Mouse (Mus musculus): ENCODE measurements around the gene Dchs2. TPM values are rescaled to one million over a fixed set of nuclear protein-coding genes. Genes with fewer than 3 reads are reported as not detected.

Dchs2 gene
- polyA plus RNA-seq, 1 experiment from 2014 or later = 0.28 TPM

- Histone ChIP-seq H3K27me3 (ENCODE audit: control insufficient read depth, insufficient read depth, low read length) (no peaks in the 10 kb centered on the region), H3K4me1 (ENCODE audit: control insufficient read depth, insufficient read depth, low read length) (no peaks in the 10 kb centered on the region), H3K36me3 (ENCODE audit: control insufficient read depth, insufficient read depth, low read length) (no peaks in the 10 kb centered on the region), H3K9ac (ENCODE audit: low read depth, low read length) (no peak overlapping the region), H3K27ac (ENCODE audit: low read depth, low read length) (no peak overlapping the region), H3K9me3 (ENCODE audit: control insufficient read depth, low read length) (no peaks in the 10 kb centered on the region), H3K4me2 (replicated peaks; ENCODE audit: low read depth, low read length) (no peak overlapping the region), H3K4me3 (ENCODE audit: low read length) (no peak overlapping the region)
- ATAC-seq (ENCODE audit: low FRiP score, low TSS enrichment) = no peak
- 80% methylated on average over 2 of the region's 2 CpGs for WGBS
Observed at GRCm38 (mm10) chr3:83138820-83139219, 11.1 kb downstream of the Dchs2 start.

GRCm38 (mm10) chr3:83145610-83146009 is 17.9 kb downstream of the Dchs2 start:
- Histone ChIP-seq H3K36me3 (ENCODE audit: control insufficient read depth, insufficient read depth, low read length) (no peaks in the 10 kb centered on the region), H3K4me2 (replicated peaks; ENCODE audit: low read depth, low read length) (no peak overlapping the region), H3K27ac (ENCODE audit: low read depth, low read length) (no peak overlapping the region), H3K4me1 (ENCODE audit: control insufficient read depth, insufficient read depth, low read length) (no peaks in the 10 kb centered on the region), H3K27me3 (ENCODE audit: control insufficient read depth, insufficient read depth, low read length) (no peaks in the 10 kb centered on the region), H3K9ac (ENCODE audit: low read depth, low read length) (no peak overlapping the region), H3K4me3 (ENCODE audit: low read length) (no peak overlapping the region), H3K9me3 (ENCODE audit: control insufficient read depth, low read length) (no peaks in the 10 kb centered on the region)
- WGBS = 48% methylated on average over 3 of the region's 3 CpGs
- ATAC-seq (ENCODE audit: low FRiP score, low TSS enrichment) = no peak

GRCm38 (mm10) chr3:83147273-83148054 is 19.7 kb downstream of the Dchs2 start:
- no peak overlapping the region for H3K4me2 ChIP-seq (replicated peaks; ENCODE audit: low read depth, low read length)
- H3K4me3 ChIP-seq (ENCODE audit: low read length) = no peak overlapping the region
- WGBS = 78% methylated on average over 6 of the region's 6 CpGs
- H3K27me3 ChIP-seq (ENCODE audit: control insufficient read depth, insufficient read depth, low read length) = no peaks in the 10 kb centered on the region
- no peaks in the 10 kb centered on the region for H3K4me1 ChIP-seq (ENCODE audit: control insufficient read depth, insufficient read depth, low read length)
- H3K9ac ChIP-seq (ENCODE audit: low read depth, low read length) = no peak overlapping the region
- H3K36me3 ChIP-seq (ENCODE audit: control insufficient read depth, insufficient read depth, low read length) = no peaks in the 10 kb centered on the region
- no peak overlapping the region for H3K27ac ChIP-seq (ENCODE audit: low read depth, low read length)
- no peaks in the 10 kb centered on the region for H3K9me3 ChIP-seq (ENCODE audit: control insufficient read depth, low read length)
- ATAC-seq (ENCODE audit: low FRiP score, low TSS enrichment) = no peak

GRCm38 (mm10) chr3:83148055-83148447 is 20.3 kb downstream of the Dchs2 start:
- H3K9ac ChIP-seq (ENCODE audit: low read depth, low read length) = no peak overlapping the region
- no peaks in the 10 kb centered on the region for H3K36me3 ChIP-seq (ENCODE audit: control insufficient read depth, insufficient read depth, low read length)
- H3K27me3 ChIP-seq (ENCODE audit: control insufficient read depth, insufficient read depth, low read length) = no peaks in the 10 kb centered on the region
- H3K27ac ChIP-seq (ENCODE audit: low read depth, low read length) = no peak overlapping the region
- H3K4me1 ChIP-seq (ENCODE audit: control insufficient read depth, insufficient read depth, low read length) = no peaks in the 10 kb centered on the region
- WGBS = 45% methylated on average over 4 of the region's 4 CpGs
- H3K9me3 ChIP-seq (ENCODE audit: control insufficient read depth, low read length) = no peaks in the 10 kb centered on the region
- ATAC-seq (ENCODE audit: low FRiP score, low TSS enrichment) = no peak
- no peak overlapping the region for H3K4me2 ChIP-seq (replicated peaks; ENCODE audit: low read depth, low read length)
- H3K4me3 ChIP-seq (ENCODE audit: low read length) = no peak overlapping the region

- H3K27ac ChIP-seq (ENCODE audit: low read depth, low read length) = no peak overlapping the region
- no peak overlapping the region for H3K9ac ChIP-seq (ENCODE audit: low read depth, low read length)
- H3K27me3 ChIP-seq (ENCODE audit: control insufficient read depth, insufficient read depth, low read length) = no peaks in the 10 kb centered on the region
- H3K9me3 ChIP-seq (ENCODE audit: control insufficient read depth, low read length) = no peaks in the 10 kb centered on the region
- H3K4me1 ChIP-seq (ENCODE audit: control insufficient read depth, insufficient read depth, low read length) = no peaks in the 10 kb centered on the region
- no peaks in the 10 kb centered on the region for H3K36me3 ChIP-seq (ENCODE audit: control insufficient read depth, insufficient read depth, low read length)
- H3K4me2 ChIP-seq (replicated peaks; ENCODE audit: low read depth, low read length) = no peak overlapping the region
- no peak for ATAC-seq (ENCODE audit: low FRiP score, low TSS enrichment)
- 64% methylated on average over 3 of the region's 3 CpGs for WGBS
- H3K4me3 ChIP-seq (ENCODE audit: low read length) = no peak overlapping the region
Observed at GRCm38 (mm10) chr3:83148508-83148907, 20.8 kb downstream of the Dchs2 start.

GRCm38 (mm10) chr3:83155600-83155999 is 27.9 kb downstream of the Dchs2 start:
- no peaks in the 10 kb centered on the region for H3K4me1 ChIP-seq (ENCODE audit: control insufficient read depth, insufficient read depth, low read length)
- no peaks in the 10 kb centered on the region for H3K9me3 ChIP-seq (ENCODE audit: control insufficient read depth, low read length)
- no peak overlapping the region for H3K4me2 ChIP-seq (replicated peaks; ENCODE audit: low read depth, low read length)
- 45% methylated on average over 4 of the region's 4 CpGs for WGBS
- ATAC-seq (ENCODE audit: low FRiP score, low TSS enrichment) = no peak
- no peak overlapping the region for H3K4me3 ChIP-seq (ENCODE audit: low read length)
- no peak overlapping the region for H3K27ac ChIP-seq (ENCODE audit: low read depth, low read length)
- no peaks in the 10 kb centered on the region for H3K27me3 ChIP-seq (ENCODE audit: control insufficient read depth, insufficient read depth, low read length)
- H3K36me3 ChIP-seq (ENCODE audit: control insufficient read depth, insufficient read depth, low read length) = no peaks in the 10 kb centered on the region
- H3K9ac ChIP-seq (ENCODE audit: low read depth, low read length) = no peak overlapping the region

GRCm38 (mm10) chr3:83156165-83156564 is 28.4 kb downstream of the Dchs2 start:
- Histone ChIP-seq H3K9ac (ENCODE audit: low read depth, low read length) (no peak overlapping the region), H3K27me3 (ENCODE audit: control insufficient read depth, insufficient read depth, low read length) (no peaks in the 10 kb centered on the region), H3K27ac (ENCODE audit: low read depth, low read length) (no peak overlapping the region), H3K4me2 (replicated peaks; ENCODE audit: low read depth, low read length) (no peak overlapping the region), H3K9me3 (ENCODE audit: control insufficient read depth, low read length) (no peaks in the 10 kb centered on the region), H3K4me3 (ENCODE audit: low read length) (no peak overlapping the region), H3K36me3 (ENCODE audit: control insufficient read depth, insufficient read depth, low read length) (no peaks in the 10 kb centered on the region), H3K4me1 (ENCODE audit: control insufficient read depth, insufficient read depth, low read length) (no peaks in the 10 kb centered on the region)
- WGBS = 71% methylated on average over 4 of the region's 4 CpGs
- ATAC-seq (ENCODE audit: low FRiP score, low TSS enrichment) = no peak

- Histone ChIP-seq H3K9ac (ENCODE audit: low read depth, low read length) (no peak overlapping the region), H3K9me3 (ENCODE audit: control insufficient read depth, low read length) (no peaks in the 10 kb centered on the region), H3K27ac (ENCODE audit: low read depth, low read length) (no peak overlapping the region), H3K4me1 (ENCODE audit: control insufficient read depth, insufficient read depth, low read length) (no peaks in the 10 kb centered on the region), H3K36me3 (ENCODE audit: control insufficient read depth, insufficient read depth, low read length) (no peaks in the 10 kb centered on the region), H3K4me2 (replicated peaks; ENCODE audit: low read depth, low read length) (no peak overlapping the region), H3K27me3 (ENCODE audit: control insufficient read depth, insufficient read depth, low read length) (no peaks in the 10 kb centered on the region), H3K4me3 (ENCODE audit: low read length) (no peak overlapping the region)
- 78% methylated on average over 6 of the region's 6 CpGs for WGBS
- no peak for ATAC-seq (ENCODE audit: low FRiP score, low TSS enrichment)
Observed at GRCm38 (mm10) chr3:83161542-83162231, 33.9 kb downstream of the Dchs2 start.

- WGBS = 37% methylated on average over 3 of the region's 3 CpGs
Observed at GRCm38 (mm10) chr3:83163676-83164075, 35.9 kb downstream of the Dchs2 start.

More at GRCm38 (mm10) chr3:83163676-83164075, 35.9 kb downstream of the Dchs2 start:
- 0 out of 2 replicates have a peak, but pooled peaks have one; percentile 35 for ATAC-seq (ENCODE audit: low FRiP score, low TSS enrichment)
- Histone ChIP-seq H3K4me3 (ENCODE audit: low read length) (no peak overlapping the region), H3K9ac (ENCODE audit: low read depth, low read length) (no peak overlapping the region), H3K4me2 (replicated peaks; ENCODE audit: low read depth, low read length) (no peak overlapping the region), H3K9me3 (ENCODE audit: control insufficient read depth, low read length) (no peaks in the 10 kb centered on the region), H3K4me1 (ENCODE audit: control insufficient read depth, insufficient read depth, low read length) (no peaks in the 10 kb centered on the region), H3K27me3 (ENCODE audit: control insufficient read depth, insufficient read depth, low read length) (no peaks in the 10 kb centered on the region), H3K36me3 (ENCODE audit: control insufficient read depth, insufficient read depth, low read length) (no peaks in the 10 kb centered on the region), H3K27ac (ENCODE audit: low read depth, low read length) (no peak overlapping the region)
